Mouse (Mus musculus): ENCODE data around the gene Madcam1. TPM values are rescaled to one million over a fixed set of nuclear protein-coding genes. Genes with fewer than 3 reads are reported as not detected.
A peak's percentile ranks its signal among the peaks of the same experiment; 100 is the strongest.

Gene Madcam1
- polyA plus RNA-seq, 1 experiment, result not detected

DNA sequence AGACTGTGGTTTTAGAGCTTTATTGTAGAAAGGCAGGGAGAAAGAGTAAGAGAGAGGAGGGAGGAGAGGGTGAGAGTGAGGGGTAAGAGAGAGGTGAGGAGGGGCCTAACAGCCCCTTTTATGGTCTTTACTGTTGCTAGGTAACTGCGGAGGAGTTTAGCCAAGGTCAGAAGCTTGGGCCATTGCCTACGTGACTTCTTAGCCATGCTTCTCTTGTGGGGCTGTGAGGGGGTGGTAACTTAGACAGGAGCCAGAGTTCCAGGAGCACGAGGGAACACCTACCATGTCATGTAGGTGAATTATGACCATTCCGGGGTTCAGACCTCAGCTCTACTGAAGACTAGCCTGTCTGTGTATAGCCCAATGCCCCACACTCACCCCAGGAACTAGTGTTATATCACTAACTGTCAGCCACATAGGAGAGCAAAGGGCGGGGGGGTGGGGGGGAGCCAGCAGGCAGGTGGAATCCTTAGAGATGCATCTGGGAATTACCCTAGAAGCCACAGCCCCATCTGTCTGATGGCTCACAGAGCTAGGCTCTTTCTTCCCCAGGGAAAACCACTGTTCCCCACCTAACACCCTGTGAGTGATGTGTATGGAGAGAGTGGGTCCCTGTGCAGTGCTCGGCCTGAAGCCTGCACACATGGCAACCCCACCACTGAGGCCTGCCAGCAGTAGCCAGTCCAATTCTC is 7.2 kb downstream of the Madcam1 start:
- H3K36me3 ChIP-seq (ENCODE audit: control insufficient read depth), result peaks cover 22% of the 10 kb centered on the region
- TF ChIP-seq GATA1 (IDR thresholded peaks at IDR 0.05; ENCODE audit: low read length) (no peak), TAL1 (IDR thresholded peaks at IDR 0.05; ENCODE audit: low read length) (no peak)

DNA sequence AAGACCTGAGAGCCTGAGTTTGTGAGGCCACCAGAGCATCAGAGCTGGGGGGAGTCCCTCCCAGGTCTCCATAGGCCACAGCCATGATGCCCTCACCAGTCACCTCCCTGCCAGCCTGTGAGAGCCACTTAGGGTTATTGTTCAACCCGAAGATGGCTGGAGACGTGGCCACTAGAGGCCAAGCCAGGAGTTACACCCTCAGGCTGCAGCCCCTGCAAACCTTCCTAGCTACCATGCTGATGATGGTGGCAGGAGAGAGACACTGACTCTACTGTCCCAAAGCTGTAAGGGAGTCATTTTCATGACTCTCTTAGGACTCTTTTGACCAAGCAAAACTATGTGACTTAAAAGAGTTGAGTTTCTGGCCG is 7.7 kb downstream of the Madcam1 start:
- Histone ChIP-seq H3K4me3 (replicated peaks) (no peak overlapping the region), H3K36me3 (ENCODE audit: control insufficient read depth) (peaks cover 22% of the 10 kb centered on the region), H3K9me3 (ENCODE audit: control insufficient read depth, low read length) (no peaks in the 10 kb centered on the region), H3K4me1 (ENCODE audit: control insufficient read depth) (peaks cover 33% of the 10 kb centered on the region), H3K27me3 (ENCODE audit: control insufficient read depth) (no peaks in the 10 kb centered on the region; the same call in 1 of the 2 replicates)
- TF ChIP-seq GATA1 (IDR thresholded peaks at IDR 0.05; ENCODE audit: low read length) (no peak), TAL1 (IDR thresholded peaks at IDR 0.05; ENCODE audit: low read length) (no peak)

More for the DNA sequence above, 7.2 kb downstream of the Madcam1 start:
- H3K9me3 ChIP-seq (ENCODE audit: control insufficient read depth, low read length), result no peaks in the 10 kb centered on the region
- H3K4me1 ChIP-seq (ENCODE audit: control insufficient read depth), result peaks cover 33% of the 10 kb centered on the region
- peaks cover 2% of the 10 kb centered on the region for H3K27me3 ChIP-seq (ENCODE audit: control insufficient read depth)
- no peak overlapping the region for H3K4me3 ChIP-seq (replicated peaks)

DNA sequence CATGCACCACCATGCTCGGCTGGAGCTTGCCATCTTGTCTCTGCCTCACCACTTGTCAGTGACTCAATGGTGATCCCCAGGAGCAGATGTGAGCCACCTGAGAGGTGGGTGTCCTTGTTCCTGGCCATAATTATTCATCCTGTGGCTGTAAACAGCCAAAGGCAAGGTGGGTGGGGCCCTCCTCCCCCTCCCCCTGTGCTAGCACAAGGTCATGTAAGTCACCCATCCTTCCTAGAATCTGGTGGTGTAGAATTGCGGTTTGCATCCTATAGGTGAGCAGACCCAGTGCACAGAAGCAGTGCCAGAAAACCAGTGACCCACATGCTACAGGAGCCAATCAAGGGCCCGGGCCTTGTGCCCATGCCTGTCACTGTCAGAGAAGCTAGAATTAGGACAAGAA is 8.7 kb downstream of the Madcam1 start:
- H3K4me3 ChIP-seq (replicated peaks), result no peak overlapping the region
- TF ChIP-seq GATA1 (IDR thresholded peaks at IDR 0.05; ENCODE audit: low read length) (no peak), TAL1 (IDR thresholded peaks at IDR 0.05; ENCODE audit: low read length) (no peak)
- no peaks in the 10 kb centered on the region for H3K9me3 ChIP-seq (ENCODE audit: control insufficient read depth, low read length)
- peaks cover 22% of the 10 kb centered on the region for H3K36me3 ChIP-seq (ENCODE audit: control insufficient read depth)
- H3K4me1 ChIP-seq (ENCODE audit: control insufficient read depth), result peaks cover 32% of the 10 kb centered on the region
- no peaks in the 10 kb centered on the region for H3K27me3 ChIP-seq (ENCODE audit: control insufficient read depth)

DNA sequence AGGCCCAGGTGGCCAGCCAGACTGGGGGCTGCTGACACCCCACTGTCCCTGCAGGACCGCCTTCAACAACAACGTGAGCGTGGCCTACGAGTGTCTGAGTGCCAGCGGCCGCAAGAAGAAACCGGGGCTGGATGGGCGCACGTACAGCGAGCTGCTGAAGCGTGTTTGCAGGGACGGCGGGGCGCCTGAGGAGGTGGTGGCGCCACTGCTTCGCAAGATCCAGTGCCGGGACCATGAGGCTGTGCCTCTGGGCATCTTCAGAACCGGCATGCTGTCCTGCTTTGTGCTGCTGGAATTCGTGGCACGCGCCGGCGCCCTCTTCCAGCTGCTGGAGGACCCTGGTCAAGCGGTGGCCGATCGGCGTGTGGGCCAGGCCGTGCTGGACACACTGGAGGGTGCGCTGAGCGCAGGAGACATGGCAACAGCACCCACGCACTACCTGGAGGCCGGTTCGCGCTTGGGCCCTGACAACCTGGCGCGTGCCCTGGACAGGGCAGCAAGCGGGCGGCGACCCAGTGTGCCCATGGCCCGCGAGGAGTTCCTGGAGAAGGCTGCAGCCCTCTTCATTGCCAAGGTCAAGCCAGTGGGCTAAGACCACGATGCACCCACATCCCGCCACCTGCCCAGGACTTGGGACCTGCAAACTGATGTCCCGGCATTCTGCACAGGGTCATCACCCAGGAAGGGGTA is 11.1 kb downstream of the Madcam1 start:
- Histone ChIP-seq H3K27me3 (ENCODE audit: control insufficient read depth) (peaks cover 5% of the 10 kb centered on the region), H3K9me3 (ENCODE audit: control insufficient read depth, low read length) (no peaks in the 10 kb centered on the region), H3K4me1 (ENCODE audit: control insufficient read depth) (peaks cover 23% of the 10 kb centered on the region), H3K36me3 (ENCODE audit: control insufficient read depth) (peaks cover 22% of the 10 kb centered on the region), H3K4me3 (replicated peaks) (no peak overlapping the region)
- no peak for TF ChIP-seq GATA1 (IDR thresholded peaks at IDR 0.05; ENCODE audit: low read length)
- TF ChIP-seq TAL1 (IDR thresholded peaks at IDR 0.05; ENCODE audit: low read length), result no peak

DNA sequence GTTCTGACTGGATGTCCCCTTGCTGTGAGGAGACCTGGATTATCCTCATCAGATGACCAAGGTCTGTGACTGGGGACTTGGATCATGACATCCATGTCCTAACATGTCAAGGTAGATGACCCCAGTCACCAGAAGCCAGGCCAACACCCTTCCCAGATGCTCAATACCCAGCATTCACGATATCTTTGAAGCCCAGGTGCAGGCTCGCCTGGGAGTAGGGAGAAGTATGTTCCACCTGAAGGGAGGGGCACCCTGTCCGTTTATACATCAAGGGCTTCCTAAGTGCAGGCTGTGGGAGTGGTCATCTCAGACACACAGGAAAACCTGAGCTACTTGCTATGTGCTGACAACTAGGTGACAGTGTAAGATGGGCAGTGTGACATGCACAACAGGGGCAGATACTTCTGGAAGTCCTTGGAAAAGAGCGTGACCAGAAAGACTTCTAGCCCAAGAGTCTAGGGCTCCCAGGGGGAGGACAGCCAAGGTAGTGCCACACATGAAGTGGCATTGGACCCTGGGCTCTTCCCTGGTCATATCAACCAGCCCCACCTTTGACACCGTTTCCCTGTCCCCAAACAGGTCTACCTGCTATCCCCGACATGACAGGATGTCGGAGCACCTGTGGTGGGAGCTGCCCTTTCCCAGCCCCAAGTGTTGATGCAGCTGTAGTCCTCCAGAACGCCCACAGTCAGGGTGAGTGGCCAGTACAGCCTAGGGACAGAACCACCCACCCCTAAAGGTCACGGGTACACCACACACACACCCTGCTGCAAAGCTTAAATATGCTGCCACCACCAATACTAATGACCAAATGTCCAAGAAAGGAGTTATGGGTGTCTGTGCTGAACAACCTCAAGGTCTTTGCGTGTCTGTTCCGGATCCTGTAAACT is 16.5 kb downstream of the Madcam1 start:
- Histone ChIP-seq H3K9me3 (ENCODE audit: control insufficient read depth, low read length) (no peaks in the 10 kb centered on the region), H3K4me1 (ENCODE audit: control insufficient read depth) (peaks cover 54% of the 10 kb centered on the region), H3K4me3 (replicated peaks) (peak overlapping the region; percentile 88), H3K27me3 (ENCODE audit: control insufficient read depth) (peaks cover 5% of the 10 kb centered on the region), H3K36me3 (ENCODE audit: control insufficient read depth) (peaks cover 29% of the 10 kb centered on the region)
- TF ChIP-seq GATA1 (IDR thresholded peaks at IDR 0.05; ENCODE audit: low read length), result no peak
- no peak for TF ChIP-seq TAL1 (IDR thresholded peaks at IDR 0.05; ENCODE audit: low read length)

DNA sequence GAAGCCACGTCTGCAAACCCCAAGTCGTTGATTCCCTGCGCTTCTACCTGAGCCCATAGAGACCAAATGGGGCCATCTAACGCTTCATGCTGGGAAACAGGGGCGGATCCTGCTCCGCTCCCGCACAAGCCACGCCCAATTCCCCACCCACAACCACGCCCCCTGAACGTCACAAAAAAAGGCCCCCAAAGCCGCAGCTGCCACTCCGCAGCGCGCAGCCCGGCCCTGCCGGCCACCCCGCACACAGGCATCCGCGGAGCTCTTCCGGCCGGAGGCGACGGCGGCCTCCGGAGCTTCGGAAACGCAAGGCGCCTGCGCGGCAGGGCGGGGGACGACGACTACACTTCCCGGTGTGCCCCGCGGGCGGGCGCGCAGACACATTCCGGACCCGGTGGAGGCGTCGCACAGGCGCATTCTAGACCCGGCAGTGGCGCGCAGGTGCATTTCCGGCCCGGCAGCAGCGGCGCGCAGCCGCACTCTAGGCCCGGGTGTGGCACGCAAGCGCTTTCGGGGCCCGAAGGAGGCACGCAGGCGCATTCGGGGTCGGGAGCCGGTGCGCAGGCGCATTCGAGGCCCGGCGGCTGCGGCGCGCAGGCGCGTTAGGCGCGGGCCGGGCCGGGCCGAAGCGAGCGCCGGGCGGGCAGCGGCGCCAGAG is 17.4 kb downstream of the Madcam1 start, which contains the start of gene Cdc34:
Gene Cdc34 (plus strand): TSS at position 605 of the 655 bp plus-strand sequence.
- Histone ChIP-seq H3K9me3 (ENCODE audit: control insufficient read depth, low read length) (no peaks in the 10 kb centered on the region), H3K36me3 (ENCODE audit: control insufficient read depth) (peaks cover 37% of the 10 kb centered on the region), H3K27me3 (ENCODE audit: control insufficient read depth) (peaks cover 5% of the 10 kb centered on the region), H3K4me3 (replicated peaks) (peak within 1 kb of the TSS; percentile 88), H3K4me1 (ENCODE audit: control insufficient read depth) (peaks cover 57% of the 10 kb centered on the region)
- TF ChIP-seq TAL1 (IDR thresholded peaks at IDR 0.05; ENCODE audit: low read length), result no peak
- TF ChIP-seq GATA1 (IDR thresholded peaks at IDR 0.05; ENCODE audit: low read length), result no peak

DNA sequence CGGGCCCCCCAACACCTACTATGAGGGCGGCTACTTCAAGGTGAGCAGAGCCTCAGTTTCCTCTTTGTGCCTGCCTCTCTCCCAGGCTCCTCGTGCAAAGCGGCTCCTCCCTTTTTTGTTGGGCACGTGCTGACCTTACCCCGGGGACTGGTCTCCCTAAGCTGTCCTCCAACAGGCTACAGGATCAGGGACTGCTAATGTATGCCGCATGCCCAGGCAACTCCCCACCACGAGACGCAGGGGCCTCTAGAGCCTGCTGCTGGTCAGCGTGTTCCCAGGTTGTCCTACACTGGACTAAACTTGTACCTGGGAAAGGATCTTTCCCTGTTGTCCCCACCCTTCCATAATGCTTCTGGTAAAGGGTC is 18.2 kb downstream of the Madcam1 start:
- TF ChIP-seq GATA1 (IDR thresholded peaks at IDR 0.05; ENCODE audit: low read length) (no peak), TAL1 (IDR thresholded peaks at IDR 0.05; ENCODE audit: low read length) (no peak)
- peaks cover 57% of the 10 kb centered on the region for H3K4me1 ChIP-seq (ENCODE audit: control insufficient read depth)
- H3K4me3 ChIP-seq (replicated peaks), result peak overlapping the region; percentile 88
- H3K36me3 ChIP-seq (ENCODE audit: control insufficient read depth), result peaks cover 45% of the 10 kb centered on the region
- peaks cover 5% of the 10 kb centered on the region for H3K27me3 ChIP-seq (ENCODE audit: control insufficient read depth)
- H3K9me3 ChIP-seq (ENCODE audit: control insufficient read depth, low read length), result no peaks in the 10 kb centered on the region

DNA sequence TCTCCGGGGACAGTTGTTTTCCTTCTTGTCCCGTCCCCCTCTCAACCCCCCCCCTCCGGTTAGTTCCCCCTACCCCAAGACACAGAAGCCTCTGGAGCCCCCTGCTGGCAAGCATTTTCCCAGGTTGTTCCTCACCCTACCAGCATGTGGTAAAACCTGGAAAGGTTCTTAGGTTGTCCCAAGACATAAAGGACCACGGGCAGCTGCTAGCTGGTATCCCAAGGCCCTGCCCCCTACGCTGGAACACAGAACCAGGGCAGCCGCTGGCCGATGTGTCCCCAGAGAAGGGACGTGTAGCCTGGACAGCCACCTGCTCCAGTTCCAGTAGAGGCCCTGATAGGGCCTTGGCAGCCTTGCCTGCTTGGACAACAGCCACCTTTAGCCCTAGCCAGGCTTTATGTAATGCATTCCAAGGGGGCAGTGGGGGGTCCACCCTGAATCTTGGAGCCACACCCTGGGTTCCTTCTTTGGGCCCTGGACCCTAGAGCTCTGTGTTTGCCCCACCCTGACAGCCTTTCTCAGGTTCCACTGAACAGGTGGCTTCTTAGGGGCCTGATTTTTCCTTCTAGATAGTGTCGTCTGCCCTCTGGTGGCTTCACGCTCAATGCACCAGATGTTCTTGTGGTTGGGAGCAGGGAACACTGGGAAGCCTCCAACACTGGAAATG is 18.7 kb downstream of the Madcam1 start:
- H3K4me3 ChIP-seq (replicated peaks), result peak overlapping the region; percentile 88
- H3K4me1 ChIP-seq (ENCODE audit: control insufficient read depth), result peaks cover 57% of the 10 kb centered on the region
- H3K27me3 ChIP-seq (ENCODE audit: control insufficient read depth), result peaks cover 5% of the 10 kb centered on the region
- H3K36me3 ChIP-seq (ENCODE audit: control insufficient read depth), result peaks cover 50% of the 10 kb centered on the region
- TF ChIP-seq GATA1 (IDR thresholded peaks at IDR 0.05; ENCODE audit: low read length) (no peak), TAL1 (IDR thresholded peaks at IDR 0.05; ENCODE audit: low read length) (no peak)
- no peaks in the 10 kb centered on the region for H3K9me3 ChIP-seq (ENCODE audit: control insufficient read depth, low read length)

Measured in erythroblast, embryonic 14.5 days (primary cell).